Comparison of ENCODE assay signal across 16 mouse cellular contexts in genomic region chr1:193692991-193693390, GRCm38 (mm10).
A peak's percentile ranks its signal among the peaks of the same experiment; 100 is the strongest.
DNase-seq lines count a peak whose midpoint lies in the region; ATAC-seq and TF ChIP-seq lines count a peak whose summit lies in the region.
"Had no signal": no experiment of that assay in that cellular context is flagged by ENCODE, and none has a peak within 500 bp of the region (broad histone marks: within the 10 kb centered on the region; RNA-seq: fewer than 3 reads in every experiment).

No protein-coding gene starts in this region.

- no peak overlapping the region for H3K4me2 ChIP-seq in kidney, embryonic 15.5 days
- H3K4me2 ChIP-seq in intestine, postnatal 0 days (replicated peaks; ENCODE audit: low read depth): no peak overlapping the region
- H3K4me2 ChIP-seq: forebrain, embryonic 12.5 days; heart, embryonic 13.5 days; liver, embryonic 11.5 days; midbrain, embryonic 11.5 days; stomach, embryonic 15.5 days had no signal

- peak; percentile 18 to 23 for DNase-seq in heart, adult 2 months
- no peak for DNase-seq in heart, postnatal 25 days (ENCODE audit: low spot score)
- peak; percentile 51 to 57 for DNase-seq in kidney, adult 8-10 months
- DNase-seq in cerebellum, postnatal 14 days: peak; percentile 37 to 61
- DNase-seq in kidney, postnatal 36 days: peak; percentile 55 to 62
- DNase-seq: adrenal gland, adult 2 months had no signal

- no peak for TF ChIP-seq CTCF in heart, adult 2 months (IDR thresholded peaks at IDR 0.05)
- no peak for TF ChIP-seq CTCF in intestine, postnatal 0 days (IDR thresholded peaks at IDR 0.05; ENCODE audit: low read depth)

- TF ChIP-seq POLR2A in heart, adult 2 months (IDR thresholded peaks at IDR 0.05; ENCODE audit: insufficient read depth, low read depth, low read length): no peak

- no peak overlapping the region for H3K9ac ChIP-seq in heart, adult 2 months (ENCODE audit: low read depth, low read length)
- no peak overlapping the region for H3K9ac ChIP-seq in kidney, embryonic 15.5 days
- H3K9ac ChIP-seq in intestine, postnatal 0 days (ENCODE audit: low read depth, low read length): no peak overlapping the region
- H3K9ac ChIP-seq: forebrain, embryonic 12.5 days; heart, embryonic 13.5 days; stomach, embryonic 15.5 days had no signal

- no peak for TF ChIP-seq EP300 in heart, adult 2 months (IDR thresholded peaks at IDR 0.05; ENCODE audit: insufficient read depth, low read depth, low read length)

- 0 out of 2 replicates have a peak, but pooled peaks cover 2% of the 10 kb centered on the region for H3K4me1 ChIP-seq in heart, adult 2 months (ENCODE audit: control insufficient read depth, insufficient read depth, low read length)
- H3K4me1 ChIP-seq in kidney, embryonic 15.5 days: peaks cover 4% of the 10 kb centered on the region; the same call in 1 of the 2 replicates
- H3K4me1 ChIP-seq in intestine, postnatal 0 days (replicated peaks; ENCODE audit: control insufficient read depth, insufficient read depth, low read length): no peaks in the 10 kb centered on the region
- H3K4me1 ChIP-seq: stomach, embryonic 15.5 days had no signal

- H3K36me3 ChIP-seq in heart, adult 2 months (ENCODE audit: control insufficient read depth, insufficient read depth, low read length): no peaks in the 10 kb centered on the region
- no peaks in the 10 kb centered on the region for H3K36me3 ChIP-seq in kidney, embryonic 15.5 days
- H3K36me3 ChIP-seq in intestine, postnatal 0 days (ENCODE audit: control insufficient read depth, insufficient read depth): no peaks in the 10 kb centered on the region
- H3K36me3 ChIP-seq: forebrain, embryonic 12.5 days; G1E; heart, embryonic 13.5 days; stomach, embryonic 15.5 days had no signal

- no peaks in the 10 kb centered on the region for H3K27me3 ChIP-seq in heart, adult 2 months (ENCODE audit: control insufficient read depth, insufficient read depth, low read length)
- H3K27me3 ChIP-seq in kidney, embryonic 15.5 days: peaks cover 3% of the 10 kb centered on the region; the same call in 1 of the 2 replicates
- no peaks in the 10 kb centered on the region for H3K27me3 ChIP-seq in intestine, postnatal 0 days (replicated peaks; ENCODE audit: control insufficient read depth, insufficient read depth, low read length)
- H3K27me3 ChIP-seq: forebrain, embryonic 12.5 days; stomach, embryonic 15.5 days had no signal

- intact Hi-C loops in heart, adult 2 months (cut with DNase I): no loop called here
- intact Hi-C loops in heart, postnatal 25 days (cut with DNase I): no loop called here

- no peaks in the 10 kb centered on the region for H3K9me3 ChIP-seq in kidney, embryonic 15.5 days (replicated peaks)
- H3K9me3 ChIP-seq in intestine, postnatal 0 days (ENCODE audit: control insufficient read depth): no peaks in the 10 kb centered on the region
- H3K9me3 ChIP-seq: forebrain, embryonic 12.5 days; G1E; stomach, embryonic 15.5 days had no signal

- H3K79me2 ChIP-seq in heart, adult 2 months (replicated peaks; ENCODE audit: control insufficient read depth, insufficient read depth, low read length): no peaks in the 10 kb centered on the region

- WGBS in heart, adult 2 months: 9% methylated on average over 3 of the region's 3 CpGs
- WGBS in kidney, embryonic 15.5 days: 26% methylated on average over 3 of the region's 3 CpGs
- WGBS in intestine, postnatal 0 days: 53% methylated on average over 3 of the region's 3 CpGs

- ATAC-seq in kidney, embryonic 15.5 days (replicated peaks; ENCODE audit: low FRiP score): no peak
- ATAC-seq in intestine, postnatal 0 days: no peak

- no peak overlapping the region for H3K27ac ChIP-seq in heart, adult 2 months
- no peak overlapping the region for H3K27ac ChIP-seq in kidney, embryonic 15.5 days
- H3K27ac ChIP-seq in intestine, postnatal 0 days (ENCODE audit: low read depth, low read length): no peak overlapping the region
- H3K27ac ChIP-seq: forebrain, embryonic 12.5 days; heart, embryonic 13.5 days; kidney, postnatal 0 days; stomach, embryonic 15.5 days had no signal

- no peak overlapping the region for H3K4me3 ChIP-seq in heart, adult 2 months
- H3K4me3 ChIP-seq in kidney, embryonic 15.5 days (replicated peaks): no peak overlapping the region
- H3K4me3 ChIP-seq in intestine, postnatal 0 days (ENCODE audit: low read depth, low read length): no peak overlapping the region
- H3K4me3 ChIP-seq: forebrain, embryonic 12.5 days; heart, embryonic 13.5 days; myocyte; stomach, embryonic 15.5 days had no signal
